Mouse (Mus musculus): ENCODE results near the gene Doc2b.
"Not testable (repeated sequence)": the region's sequence is repeated elsewhere in the genome, so short reads cannot be mapped to it uniquely, and the experiment has no call there.

Doc2b gene

GRCm38 (mm10) chr11:75735462-75736252, 60.2 kb downstream of the Doc2b start:
- DNase-seq = no peak

GRCm38 (mm10) chr11:75733227-75733940, 62.5 kb downstream of the Doc2b start:
- peak; percentile 61 for DNase-seq

GRCm38 (mm10) chr11:75732434-75733226, 63.2 kb downstream of the Doc2b start, which contains the start of gene Ywhae:
Gene Ywhae (plus strand): TSS chr11:75732869.
- peak; percentile 91 for DNase-seq

DNA sequence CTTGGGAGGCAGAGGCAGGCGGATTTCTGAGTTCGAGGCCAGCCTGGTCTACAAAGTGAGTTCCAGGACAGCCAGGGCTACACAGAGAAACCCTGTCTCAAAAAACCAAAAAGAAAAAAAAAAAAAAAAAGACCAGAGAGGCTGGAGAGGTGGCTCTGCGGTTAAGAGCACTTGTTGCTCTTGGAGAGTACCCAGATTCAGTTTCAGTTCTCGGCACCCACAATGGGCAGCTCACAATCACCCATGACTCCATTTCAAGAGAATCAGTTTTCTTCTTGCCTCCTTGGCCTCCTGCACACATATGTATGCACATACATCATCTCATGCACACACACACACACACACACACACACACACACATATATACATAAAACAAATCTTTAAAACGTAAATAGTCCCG, 68.2 kb downstream of the Doc2b start:
- DNase-seq = not testable (repeated sequence)

DNA sequence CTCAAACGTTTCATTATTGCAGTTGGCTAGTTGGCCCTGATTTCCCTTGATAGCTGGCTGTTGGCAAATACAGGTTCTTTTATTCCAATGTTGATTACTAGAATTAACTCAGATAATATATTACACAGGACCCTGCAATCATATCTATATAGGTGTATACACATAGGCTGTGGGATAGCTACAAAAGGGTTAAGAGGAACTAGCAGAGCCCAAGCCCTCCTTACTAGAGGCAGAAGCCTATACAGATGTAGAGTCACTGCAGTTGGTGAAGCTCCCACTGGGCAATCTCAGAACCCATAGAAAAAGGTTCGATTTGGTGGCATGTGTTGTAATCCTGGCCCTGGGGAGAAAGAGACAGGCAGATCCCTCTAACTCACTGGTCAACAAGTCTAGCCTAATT, 68.7 kb downstream of the Doc2b start:
- no peak for DNase-seq

DNA sequence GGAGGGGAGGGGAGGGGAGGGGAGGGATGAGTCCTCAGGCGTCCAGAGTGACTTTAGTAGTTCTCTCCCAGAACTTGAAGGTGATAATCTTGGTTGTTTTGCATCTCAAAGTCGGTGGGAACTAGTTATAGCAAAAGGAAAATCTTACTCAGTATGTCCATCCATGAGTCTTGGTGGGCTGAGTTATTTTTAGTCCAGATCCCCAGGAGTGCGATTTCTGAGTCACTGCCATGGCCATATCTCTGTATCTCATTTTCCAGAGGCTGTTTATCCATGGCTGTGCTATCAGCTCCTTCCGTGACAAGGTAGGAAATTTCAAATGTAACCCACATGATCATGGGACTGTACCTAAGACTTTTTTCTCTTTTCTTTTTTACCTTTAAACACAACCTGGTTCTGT, 73.5 kb downstream of the Doc2b start:
- no peak for DNase-seq

Data from right cerebral cortex, postnatal 14 days (tissue).